Mouse (Mus musculus) frontal cortex, adult (tissue): ENCODE measurements around the gene Atoh8.

Source experiments
- ATAC-seq: cut with Nextera tagmentation; 2 replicates; pipeline ENCODE4 v1.9.2; 2017; ENCODE audit warnings: mild to moderate bottlenecking, moderate library complexity, mixed read lengths; ENCODE audit not compliant: low TSS enrichment

The Atoh8 gene

GRCm38 (mm10) chr6:72254588-72255075 lies 19.3 kb upstream of the Atoh8 start:
- ATAC-seq = no peak

- no peak for ATAC-seq
Observed at GRCm38 (mm10) chr6:72253911-72254587, 18.7 kb upstream of the Atoh8 start.

GRCm38 (mm10) chr6:72253168-72253567 lies 17.8 kb upstream of the Atoh8 start:
- no peak for ATAC-seq

GRCm38 (mm10) chr6:72252433-72252832 lies 17.1 kb upstream of the Atoh8 start:
- no peak for ATAC-seq

GRCm38 (mm10) chr6:72249981-72250380 lies 14.6 kb upstream of the Atoh8 start:
- ATAC-seq = no peak

GRCm38 (mm10) chr6:72248150-72248914 lies 13.0 kb upstream of the Atoh8 start:
- ATAC-seq = no peak

GRCm38 (mm10) chr6:72246303-72246702 lies 10.9 kb upstream of the Atoh8 start:
- ATAC-seq = no peak

- no peak for ATAC-seq
Observed at GRCm38 (mm10) chr6:72244569-72245285, 9.3 kb upstream of the Atoh8 start.

- ATAC-seq = peak; percentile 45; the same call in 1 of the 2 replicates
Observed at GRCm38 (mm10) chr6:72244144-72244549, 8.8 kb upstream of the Atoh8 start.

GRCm38 (mm10) chr6:72242532-72243320 lies 7.3 kb upstream of the Atoh8 start:
- ATAC-seq = no peak

- no peak for ATAC-seq
Observed at GRCm38 (mm10) chr6:72241843-72242154, 6.4 kb upstream of the Atoh8 start.

GRCm38 (mm10) chr6:72241133-72241842 lies 5.9 kb upstream of the Atoh8 start:
- no peak for ATAC-seq

- no peak for ATAC-seq
Observed at GRCm38 (mm10) chr6:72240042-72240441, 4.7 kb upstream of the Atoh8 start.

- peak; percentile 51 for ATAC-seq
Observed at GRCm38 (mm10) chr6:72237035-72237434, 1.7 kb upstream of the Atoh8 start.

- no peak for ATAC-seq
Observed at GRCm38 (mm10) chr6:72235807-72236407, 530 bp upstream of the Atoh8 start.

- ATAC-seq = 0 out of 2 replicates have a peak, but pooled peaks have one; percentile 34
Observed at GRCm38 (mm10) chr6:72234372-72235097, 842 bp downstream of the Atoh8 start.

GRCm38 (mm10) chr6:72233950-72234349 lies 1.4 kb downstream of the Atoh8 start:
- ATAC-seq = no peak

- no peak for ATAC-seq
Observed at GRCm38 (mm10) chr6:72232870-72233269, 2.5 kb downstream of the Atoh8 start.

- no peak for ATAC-seq
Observed at GRCm38 (mm10) chr6:72232411-72232810, 3.0 kb downstream of the Atoh8 start.

GRCm38 (mm10) chr6:72230875-72231274 lies 4.5 kb downstream of the Atoh8 start:
- no peak for ATAC-seq
